Mouse (Mus musculus): ENCODE data around the gene Fam78b.

DNA sequence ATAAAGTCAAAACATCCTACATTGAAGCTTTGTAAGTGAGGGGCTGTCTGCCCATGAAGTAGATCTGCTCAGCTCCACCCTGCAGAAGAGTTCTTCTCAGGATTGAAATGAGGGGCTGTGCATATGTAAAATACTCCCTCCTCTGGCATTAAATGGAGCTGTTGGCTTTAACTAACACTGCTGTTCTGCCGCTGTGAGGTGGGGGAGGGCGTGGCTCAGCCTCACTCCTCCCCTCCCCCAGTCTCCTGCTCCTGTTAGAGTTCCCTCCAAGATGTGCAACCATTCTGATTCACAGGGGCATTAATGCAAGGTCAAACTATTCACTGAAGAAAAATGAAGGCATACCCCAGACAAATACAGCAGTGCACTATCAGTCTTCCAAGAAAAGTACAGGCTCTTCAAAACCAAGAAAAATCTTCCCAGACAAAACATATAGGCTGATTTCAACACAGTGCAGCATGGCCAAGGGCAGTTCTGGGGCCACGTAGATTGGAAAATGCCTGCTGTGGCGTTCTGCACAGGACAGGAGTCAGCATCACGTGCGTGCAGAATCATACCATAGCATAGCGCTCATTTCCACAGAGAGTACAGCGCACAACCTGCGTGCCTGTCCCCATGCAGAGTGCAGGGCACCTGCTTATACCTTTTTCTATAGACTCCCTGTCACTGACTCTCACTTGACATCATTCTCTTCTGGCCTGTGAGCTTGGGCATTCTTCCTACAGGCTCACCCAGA lies 58.5 kb downstream of the Fam78b start:
- TF ChIP-seq GATA1 (IDR thresholded peaks at IDR 0.05; ENCODE audit: low read length) (no peak), TAL1 (IDR thresholded peaks at IDR 0.05; ENCODE audit: low read length) (no peak)

All from erythroblast, embryonic 14.5 days (primary cell).